Mouse (Mus musculus) hindbrain, embryonic 15.5 days (tissue): Measurements from ENCODE around the gene Ube2dnl1. TPM values are rescaled to one million over a fixed set of nuclear protein-coding genes. Genes with fewer than 3 reads are reported as not detected.

Experiments used
- ATAC-seq: fragments of 200-750 bp; cut with Nextera tagmentation; 2 replicates; pipeline ENCODE4 v1.8.0; 2017; ENCODE audit warnings: low read depth, moderate number of reproducible peaks, moderate TSS enrichment; ENCODE audit not compliant: low FRiP score
- H3K27ac ChIP-seq: fragments of 300-500 bp; sonication (generic); replicated peaks from 2 replicates; pipeline ENCODE4 v1.5.1; 2015; ENCODE audit warnings: mild to moderate bottlenecking, inconsistent platforms
- H3K27me3 ChIP-seq: fragments of 300-500 bp; sonication (generic); 2 replicates; pipeline ENCODE4 v1.6.1; 2015; ENCODE audit warnings: control low read depth, inconsistent platforms
- H3K36me3 ChIP-seq: fragments of 300-500 bp; sonication (generic); 2 replicates; pipeline ENCODE4 v1.6.1; 2015; ENCODE audit warnings: control low read depth, inconsistent platforms
- H3K4me1 ChIP-seq: fragments of 300-500 bp; sonication (generic); replicated peaks from 2 replicates; pipeline ENCODE4 v1.6.1; 2015; ENCODE audit warnings: control low read depth, inconsistent platforms
- H3K4me2 ChIP-seq: fragments of 300-500 bp; sonication (generic); 2 replicates; pipeline ENCODE4 v1.6.1; 2015; ENCODE audit warnings: moderate library complexity, mild to moderate bottlenecking, inconsistent platforms
- H3K4me3 ChIP-seq: fragments of 300-500 bp; sonication (generic); 2 replicates; pipeline ENCODE4 v1.5.1; 2015; ENCODE audit warnings: mild to moderate bottlenecking, inconsistent platforms
- H3K9ac ChIP-seq: fragments of 300-500 bp; sonication (generic); 2 replicates; pipeline ENCODE4 v1.6.1; 2015; ENCODE audit warnings: inconsistent platforms
- H3K9me3 ChIP-seq: fragments of 300-500 bp; sonication (generic); 2 replicates; pipeline ENCODE4 v1.6.1; 2016; ENCODE audit warnings: control low read depth, inconsistent platforms
- WGBS: fragments of 180-500 bp; shearing (Covaris S2); methylation state at CpG from one replicate; pipeline ENCODE4 v1.1.7; 2015; 5-methylcytosine and 5-hydroxymethylcytosine counted together
- polyA plus RNA-seq: library from polyadenylated mRNA; unstranded; fragments of >200 nt; fragmentation: Nextera tagmentation; extraction: Ambion mirVana; gene quantifications from 2 replicates; pipeline ENCODE4 v1.2.1, GENCODE M21; 2015

The Ube2dnl1 gene
- not detected in 2 replicates for polyA plus RNA-seq

- Histone ChIP-seq H3K9me3 (no peaks in the 10 kb centered on the region), H3K9ac (no peak within 1 kb of the TSS), H3K36me3 (no peaks in the 10 kb centered on the region), H3K27me3 (no peaks in the 10 kb centered on the region), H3K4me1 (no peaks in the 10 kb centered on the region), H3K4me2 (no peak within 1 kb of the TSS), H3K4me3 (no peak within 1 kb of the TSS), H3K27ac (no peak within 1 kb of the TSS)
- 83% methylated on average over 5 of the region's 5 CpGs for WGBS
- no peak for ATAC-seq
Measured at GRCm38 (mm10) chrX:114904712-114905111, at the start of gene Ube2dnl1. Ube2dnl1 (plus strand) TSS chrX:114905012.

GRCm38 (mm10) chrX:114895489-114895888 is 9.3 kb upstream of the Ube2dnl1 start:
- H3K4me2 ChIP-seq = no peak overlapping the region
- H3K36me3 ChIP-seq = no peaks in the 10 kb centered on the region
- no peak overlapping the region for H3K27ac ChIP-seq
- H3K9ac ChIP-seq = no peak overlapping the region
- H3K4me3 ChIP-seq = no peak overlapping the region
- ATAC-seq = no peak
- H3K9me3 ChIP-seq = no peaks in the 10 kb centered on the region
- no peaks in the 10 kb centered on the region for H3K27me3 ChIP-seq
- H3K4me1 ChIP-seq = no peaks in the 10 kb centered on the region

DNA sequence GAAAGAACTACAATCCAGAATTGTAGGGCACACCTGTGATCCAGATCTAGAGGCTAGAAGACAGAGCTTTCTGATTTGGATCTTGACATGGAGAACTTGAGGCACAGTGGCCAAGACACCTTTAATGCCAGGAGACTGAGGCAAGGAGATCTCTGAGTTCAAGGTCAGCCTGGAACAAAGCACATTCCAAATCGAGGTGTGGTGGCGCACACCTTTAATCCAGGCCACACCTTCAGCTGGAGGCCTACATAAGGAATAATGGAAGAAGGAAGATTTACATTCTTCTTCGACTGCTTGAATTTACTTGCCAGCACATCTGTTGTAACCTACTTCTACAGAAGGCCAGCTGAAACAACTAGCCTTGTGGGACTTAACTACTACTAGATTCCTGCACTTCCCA is 7.3 kb upstream of the Ube2dnl1 start:
- WGBS = 90% methylated on average over 3 of the region's 3 CpGs
- Histone ChIP-seq H3K4me2 (no peak overlapping the region), H3K4me1 (no peaks in the 10 kb centered on the region), H3K27me3 (no peaks in the 10 kb centered on the region), H3K9me3 (no peaks in the 10 kb centered on the region), H3K36me3 (no peaks in the 10 kb centered on the region), H3K9ac (no peak overlapping the region), H3K27ac (no peak overlapping the region), H3K4me3 (no peak overlapping the region)
- ATAC-seq = no peak

DNA sequence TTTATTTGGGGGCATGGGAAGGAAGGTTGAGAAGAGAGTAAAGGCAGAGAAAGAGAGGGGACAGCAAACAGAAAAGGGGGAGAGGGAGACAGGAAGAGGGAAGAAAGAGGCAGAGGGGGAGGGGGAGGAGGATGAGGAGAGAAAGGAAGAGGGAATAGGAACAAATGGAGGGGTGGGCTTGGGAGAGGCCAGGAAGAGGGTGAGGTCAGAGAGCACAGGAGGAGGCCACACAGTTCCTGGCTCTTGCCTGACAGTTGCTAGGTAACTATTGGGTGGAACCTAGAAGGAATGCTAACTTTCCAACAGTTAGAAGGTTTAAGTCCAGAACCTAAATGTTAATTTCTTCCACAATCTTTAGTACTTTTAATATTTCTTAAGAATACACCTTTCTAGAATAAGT is 1.4 kb upstream of the Ube2dnl1 start:
- no peak for ATAC-seq
- Histone ChIP-seq H3K4me1 (no peaks in the 10 kb centered on the region), H3K9ac (no peak overlapping the region), H3K36me3 (no peaks in the 10 kb centered on the region), H3K9me3 (no peaks in the 10 kb centered on the region), H3K27me3 (no peaks in the 10 kb centered on the region), H3K27ac (no peak overlapping the region), H3K4me3 (no peak overlapping the region), H3K4me2 (no peak overlapping the region)

GRCm38 (mm10) chrX:114907282-114907681 is 2.5 kb downstream of the Ube2dnl1 start, which contains the start of gene Ube2dnl2:
Ube2dnl2 (plus strand) TSS chrX:114907582.
- H3K36me3 ChIP-seq = no peaks in the 10 kb centered on the region
- H3K4me2 ChIP-seq = no peak within 1 kb of the TSS
- H3K4me1 ChIP-seq = no peaks in the 10 kb centered on the region
- no peak within 1 kb of the TSS for H3K4me3 ChIP-seq
- no peak within 1 kb of the TSS for H3K9ac ChIP-seq
- H3K9me3 ChIP-seq = no peaks in the 10 kb centered on the region
- no peak within 1 kb of the TSS for H3K27ac ChIP-seq
- ATAC-seq = no peak
- no peaks in the 10 kb centered on the region for H3K27me3 ChIP-seq
- 90% methylated on average over 1 of the region's 1 CpGs for WGBS

GRCm38 (mm10) chrX:114955066-114955465 is 50.3 kb downstream of the Ube2dnl1 start:
- Histone ChIP-seq H3K36me3 (no peaks in the 10 kb centered on the region), H3K4me2 (no peak overlapping the region), H3K9ac (no peak overlapping the region), H3K4me1 (no peaks in the 10 kb centered on the region), H3K9me3 (no peaks in the 10 kb centered on the region), H3K27me3 (no peaks in the 10 kb centered on the region), H3K27ac (no peak overlapping the region), H3K4me3 (no peak overlapping the region)
- ATAC-seq = no peak
- 29% methylated on average over 1 of the region's 1 CpGs for WGBS

Other genes with a start within 250 kb of the Ube2dnl1 start
- not detected in 2 replicates for gene Ube2dnl2, start 2.6 kb downstream of the Ube2dnl1 start, polyA plus RNA-seq